In the genomic region with DNA sequence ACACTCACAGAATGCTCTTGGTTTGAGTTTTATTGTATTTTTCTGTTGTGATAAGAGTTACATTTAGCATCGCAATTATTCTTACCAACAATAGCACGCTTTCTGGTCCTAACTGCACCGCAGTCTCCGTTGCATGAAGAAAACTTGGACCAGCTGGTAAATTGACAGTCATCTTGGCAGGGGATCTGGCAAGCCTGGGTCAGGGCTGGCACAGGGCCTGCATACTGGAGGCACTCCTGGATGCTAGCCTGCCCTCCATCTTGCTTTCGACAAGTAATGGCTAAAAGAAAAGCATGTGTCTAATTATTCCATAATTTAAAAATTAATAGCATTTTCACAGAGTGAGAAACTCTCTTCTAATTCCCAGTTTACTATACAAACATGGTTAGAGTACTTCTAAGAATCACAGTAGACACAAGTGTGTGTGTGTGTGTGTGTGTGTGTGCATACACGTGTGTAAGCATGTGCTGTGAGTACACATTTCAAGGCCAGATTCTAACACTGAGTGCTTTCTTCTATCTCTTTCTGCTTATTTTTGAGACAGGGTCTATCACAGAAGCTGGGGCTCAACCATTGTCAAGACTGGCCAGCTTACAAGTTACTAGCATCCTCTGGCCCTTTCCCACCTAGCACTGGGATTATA, we compare ENCODE assay signal across 9 mouse cellular contexts.
DNase-seq lines count a peak whose midpoint lies in the region; ATAC-seq and TF ChIP-seq lines count a peak whose summit lies in the region.
"Had no signal": no experiment of that assay in that cellular context is flagged by ENCODE, and none has a peak within 500 bp of the region (broad histone marks: within the 10 kb centered on the region; RNA-seq: fewer than 3 reads in every experiment).

No protein-coding gene starts in this region.

- 67% methylated on average over 6 of the region's 6 CpGs for WGBS in lung, adult 2 months

- peaks cover 2% of the 10 kb centered on the region; the same call in 1 of the 2 replicates for H3K4me1 ChIP-seq in lung, adult 2 months (ENCODE audit: control insufficient read depth, insufficient read depth, low read length)
- H3K4me1 ChIP-seq: lung, embryonic 15.5 days; stomach, embryonic 15.5 days had no signal

- no peak overlapping the region for H3K4me3 ChIP-seq in lung, adult 2 months (replicated peaks; ENCODE audit: extremely low read depth, low read depth, low read length)
- H3K4me3 ChIP-seq: lung, embryonic 15.5 days; stomach, embryonic 15.5 days had no signal

- no peak for ATAC-seq in granulocyte monocyte progenitor cell, adult 5-6 weeks (replicated peaks; ENCODE audit: poor library complexity, severe bottlenecking)

- peak; percentile 40 for DNase-seq in urinary bladder, postnatal 14 days (ENCODE audit: low spot score)
- no peak for DNase-seq in urinary bladder, adult 18-20 months (ENCODE audit: low spot score in 2 of 2)
- DNase-seq in cerebellum, postnatal 4 days (ENCODE audit: low spot score in 2 of 2), result peak; percentile 66 to 93
- peak; percentile 38 for DNase-seq in kidney, postnatal 10 days
- peak; percentile 8 for DNase-seq in lung, adult 2 months
- DNase-seq in thymus, postnatal 10 days (ENCODE audit: low spot score in 2 of 2), result no peak

- no peak for TF ChIP-seq POLR2A in lung, adult 2 months (IDR thresholded peaks at IDR 0.05; ENCODE audit: borderline replicate concordance, extremely low read depth, low read depth, low read length)

- no peak for TF ChIP-seq CTCF in lung, adult 2 months (IDR thresholded peaks at IDR 0.05; ENCODE audit: insufficient read depth, low read length)

Comparison
In these comparisons a context has a peak if more than half of its experiments do, and no peak if none do; other contexts are left out.
1. DNase-seq: peak in urinary bladder, postnatal 14 days (single experiment), cerebellum, postnatal 4 days (2 of 2), kidney, postnatal 10 days (single experiment) and lung, adult 2 months (single experiment); none in urinary bladder, adult 18-20 months (0 of 2) and thymus, postnatal 10 days (0 of 2).